Mouse (Mus musculus) CH12.LX (cell line): Measurements from ENCODE around the gene Tsen2. TPM values are rescaled to one million over a fixed set of nuclear protein-coding genes. Genes with fewer than 3 reads are reported as not detected.

Experiments used
- DNase-seq: peaks from one replicate; pipeline ENCODE4 v3.0.0-alpha.2; 2013; ENCODE audit errors: extremely low read depth
- H3K27ac ChIP-seq: 2 replicates; pipeline ENCODE4 v1.5.1; 2012; ENCODE audit warnings: low read depth, mild to moderate bottlenecking, control low read depth, moderate library complexity; ENCODE audit not compliant: insufficient read depth
- H3K27me3 ChIP-seq: replicated peaks from 2 replicates; pipeline ENCODE3; 2012; ENCODE audit warnings: inconsistent platforms
- H3K36me3 ChIP-seq, 2 experiments: replicated peaks in 1 of 2; 2 replicates each; pipeline versions ENCODE3 to v1.6.1; 2012; ENCODE audit warnings: inconsistent platforms in 1 of 2, low read length in 1 of 2, mild to moderate bottlenecking in 1 of 2, mixed read lengths in 1 of 2, moderate library complexity in 1 of 2; ENCODE audit not compliant: control insufficient read depth in 1 of 2, insufficient read depth in 1 of 2
- H3K4me1 ChIP-seq, 2 experiments: 2 replicates each; pipeline ENCODE4 v1.6.1; 2012; ENCODE audit warnings: inconsistent platforms in 1 of 2, moderate library complexity in 1 of 2; ENCODE audit not compliant: insufficient read depth in 2 of 2, control insufficient read depth in 1 of 2
- H3K4me2 ChIP-seq: 2 replicates; pipeline ENCODE4 v1.6.1; 2012; ENCODE audit warnings: low read depth, mild to moderate bottlenecking, control low read depth; ENCODE audit not compliant: poor library complexity, insufficient read depth, severe bottlenecking
- H3K4me3 ChIP-seq, 3 experiments: fragments of 150-350 bp in 1 of 3; sonication (generic) in 1 of 3; replicated peaks in 1 of 3; 2 replicates each; pipeline versions ENCODE3 to v1.5.1; 2011 to 2012; ENCODE audit warnings: low read depth in 2 of 3, low read length in 2 of 3, mild to moderate bottlenecking in 2 of 3, moderate library complexity in 2 of 3, control low read depth in 1 of 3, improper control_type of control experiment in 1 of 3, inconsistent platforms in 1 of 3, mixed read lengths in 1 of 3; ENCODE audit not compliant: poor library complexity in 1 of 3
- H3K79me2 ChIP-seq: replicated peaks from 2 replicates; pipeline ENCODE4 v1.6.1; 2012; ENCODE audit warnings: mild to moderate bottlenecking, moderate library complexity; ENCODE audit not compliant: control insufficient read depth, poor library complexity, insufficient read depth, severe bottlenecking; ENCODE audit errors: extremely low read depth
- H3K9ac ChIP-seq: 2 replicates; pipeline ENCODE4 v1.6.1; 2012; ENCODE audit warnings: low read depth, mild to moderate bottlenecking, control low read depth, moderate library complexity; ENCODE audit not compliant: insufficient read depth
- H3K9me3 ChIP-seq: replicated peaks from 2 replicates; pipeline ENCODE3; 2012; ENCODE audit warnings: low read length, inconsistent platforms, mixed read lengths
- BHLHE40 ChIP-seq: IDR thresholded peaks from 2 replicates; pipeline ENCODE4 v1.6.1; 2011; ENCODE audit warnings: mild to moderate bottlenecking, low read depth, low read length, improper control_type of control experiment
- CHD1 ChIP-seq: IDR thresholded peaks from 2 replicates; pipeline ENCODE4 v1.6.1; 2012; ENCODE audit warnings: low read depth, low read length, improper control_type of control experiment, inconsistent platforms
- CTCF ChIP-seq, 2 experiments: IDR thresholded peaks in 1 of 2; conservative IDR thresholded peaks in 1 of 2; 2 replicates each; pipeline ENCODE4 v1.5.1; 2011 to 2012; ENCODE audit warnings: low read depth in 2 of 2, low read length in 2 of 2, improper control_type of control experiment in 1 of 2, inconsistent platforms in 1 of 2, mild to moderate bottlenecking in 1 of 2, moderate library complexity in 1 of 2
- ELF1 ChIP-seq: IDR thresholded peaks from 2 replicates; pipeline ENCODE4 v1.6.1; 2014; ENCODE audit warnings: low read depth, mild to moderate bottlenecking, inconsistent platforms, low read length, improper control_type of control experiment
- ETS1 ChIP-seq: conservative IDR thresholded peaks from 2 replicates; pipeline ENCODE4 v1.6.1; 2012; ENCODE audit warnings: low read depth, mild to moderate bottlenecking, inconsistent platforms, low read length, improper control_type of control experiment, moderate library complexity
- HCFC1 ChIP-seq: IDR thresholded peaks from 2 replicates; pipeline ENCODE4 v1.6.1; 2012; ENCODE audit warnings: low read depth, mild to moderate bottlenecking, inconsistent platforms, low read length, improper control_type of control experiment
- JUN ChIP-seq: IDR thresholded peaks from 2 replicates; pipeline ENCODE4 v1.6.1; 2011; ENCODE audit warnings: low read depth, mild to moderate bottlenecking, low read length, improper control_type of control experiment, moderate library complexity; ENCODE audit not compliant: insufficient read depth
- MAFK ChIP-seq: IDR thresholded peaks from 2 replicates; pipeline ENCODE4 v1.6.1; 2011; ENCODE audit warnings: low read length, improper control_type of control experiment; ENCODE audit not compliant: insufficient replicate concordance
- MYC ChIP-seq: IDR thresholded peaks from 2 replicates; pipeline ENCODE4 v1.6.1; 2011; ENCODE audit warnings: low read depth, mild to moderate bottlenecking, improper control_type of control experiment, low read length
- PAX5 ChIP-seq: IDR thresholded peaks from 2 replicates; pipeline ENCODE4 v1.6.1; 2012; ENCODE audit warnings: low read length, inconsistent platforms, mixed read lengths
- POLR2A ChIP-seq: IDR thresholded peaks from 2 replicates; pipeline ENCODE4 v1.6.1; 2011; ENCODE audit warnings: low read depth, mild to moderate bottlenecking, improper control_type of control experiment, low read length
- POLR2AphosphoS2 ChIP-seq: IDR thresholded peaks from 2 replicates; pipeline ENCODE4 v1.6.1; 2011; ENCODE audit warnings: low read depth, low read length, improper control_type of control experiment
- SIN3A ChIP-seq: IDR thresholded peaks from 2 replicates; pipeline ENCODE4 v1.6.1; 2012; ENCODE audit warnings: low read length, improper control_type of control experiment, inconsistent platforms
- SMC3 ChIP-seq: IDR thresholded peaks from 2 replicates; pipeline ENCODE4 v1.6.1; 2011; ENCODE audit warnings: low read depth, low read length, improper control_type of control experiment
- UBTF ChIP-seq: IDR thresholded peaks from 2 replicates; pipeline ENCODE4 v1.6.1; 2012; ENCODE audit warnings: low read depth, mild to moderate bottlenecking, inconsistent platforms, low read length, improper control_type of control experiment, moderate library complexity
- ZC3H11A ChIP-seq: IDR thresholded peaks from 2 replicates; pipeline ENCODE4 v1.6.1; 2012; ENCODE audit warnings: low read depth, mild to moderate bottlenecking, inconsistent platforms, low read length, improper control_type of control experiment
- dilution Hi-C: fragments of 300-500 bp; cut with MboI; formaldehyde crosslinking; loops from 2 replicates; pipeline ENCODE4 v1.14.3; 2020; ENCODE audit warnings: low sequenced_read_pairs; ENCODE audit not compliant: extremely low pct_unique_long_range_greater_than_20kb, extremely low pct_ligation_motif_present
- in situ Hi-C: fragments of 300-500 bp; cut with MboI; formaldehyde crosslinking; loops from 3 replicates; pipeline ENCODE4 v1.14.3; 2019; ENCODE audit warnings: low sequenced_read_pairs, low pct_ligation_motif_present, low pct_unique_long_range_greater_than_20kb, mixed read lengths
- polyA plus RNA-seq: library from polyadenylated mRNA; unstranded; fragments of >175 nt; gene quantifications from 2 replicates; pipeline ENCODE4 v1.2.1, GENCODE M21; 2012; ENCODE audit warnings: low read depth; ENCODE audit not compliant: insufficient read length
- total RNA-seq, 2 experiments: library from RNA; depleted of rRNA; stranded (reverse); fragments of 300-350 nt in 1 of 2; fragments of >200 nt in 1 of 2; gene quantifications; 2 replicates each; pipeline ENCODE4 v1.2.3; 2012 to 2014

Gene Tsen2
- total and polyA plus RNA-seq, 3 experiments, result 17.2 to 30.1 (median 20.4) TPM

GRCm38 (mm10) chr6:115626121-115626520, 81.7 kb downstream of the Tsen2 start:
- Histone ChIP-seq H3K36me3 (peaks cover 50 to 94% of the 10 kb centered on the region in 2 experiments), H3K4me2 (no peak overlapping the region), H3K27ac (no peak overlapping the region), H3K27me3 (no peaks in the 10 kb centered on the region), H3K4me1 (no peaks in the 10 kb centered on the region), H3K4me3 (no peak overlapping the region), H3K9me3 (no peaks in the 10 kb centered on the region), H3K79me2 (no peaks in the 10 kb centered on the region), H3K9ac (no peak overlapping the region)
- dilution Hi-C loops (no loop called here), in situ Hi-C loops (no loop called here)
- TF ChIP-seq HCFC1 (no peak), POLR2AphosphoS2 (no peak), CHD1 (no peak), SIN3A (no peak), ZC3H11A (no peak), SMC3 (no peak), CTCF (conservative IDR thresholded peaks at IDR 0.05 in 1 of 2, IDR thresholded peaks at IDR 0.05 in 1 of 2; ENCODE audit: low read depth in 2 of 2, low read length in 2 of 2) (no peak), POLR2A (no peak), ETS1 (no peak), MYC (no peak), UBTF (no peak), MAFK (no peak), BHLHE40 (no peak), ELF1 (no peak), PAX5 (no peak), JUN (no peak)
- DNase-seq, result no peak

Other genes starting within 250 kb of the Tsen2 start
- not detected in 2 replicates for gene Pparg, start 183.7 kb upstream of the Tsen2 start, total RNA-seq (2012; rRNA removed)
- not detected in 2 replicates for gene Pparg, start 183.7 kb upstream of the Tsen2 start, total RNA-seq (2014; rRNA removed)
- not detected in 2 replicates for gene Pparg, start 183.7 kb upstream of the Tsen2 start, polyA plus RNA-seq
- not detected in 2 replicates for gene Mkrn2os, start 47.9 kb downstream of the Tsen2 start, total RNA-seq (2012; rRNA removed)
- gene Mkrn2os, start 47.9 kb downstream of the Tsen2 start, total RNA-seq (2014; rRNA removed), result not detected in 2 replicates
- gene Mkrn2os, start 47.9 kb downstream of the Tsen2 start, polyA plus RNA-seq, result not detected in 2 replicates
- 11.7 and 14.6 TPM in 2 replicates for gene Mkrn2, start 57.2 kb downstream of the Tsen2 start, total RNA-seq (2012; rRNA removed)
- gene Mkrn2, start 57.2 kb downstream of the Tsen2 start, total RNA-seq (2014; rRNA removed), result 45.8 and 49.8 TPM in 2 replicates
- 17.1 and 18.6 TPM in 2 replicates for gene Mkrn2, start 57.2 kb downstream of the Tsen2 start, polyA plus RNA-seq
- gene Raf1, start 132.0 kb downstream of the Tsen2 start, total RNA-seq (2012; rRNA removed), result 59.8 and 61.7 TPM in 2 replicates
- gene Raf1, start 132.0 kb downstream of the Tsen2 start, total RNA-seq (2014; rRNA removed), result 76.8 and 79.2 TPM in 2 replicates
- 53.5 and 63.2 TPM in 2 replicates for gene Raf1, start 132.0 kb downstream of the Tsen2 start, polyA plus RNA-seq
- not detected in 2 replicates for gene Tmem40, start 217.7 kb downstream of the Tsen2 start, total RNA-seq (2012; rRNA removed)
- gene Tmem40, start 217.7 kb downstream of the Tsen2 start, total RNA-seq (2014; rRNA removed), result not detected in 2 replicates
- not detected in 2 replicates for gene Tmem40, start 217.7 kb downstream of the Tsen2 start, polyA plus RNA-seq
- gene Cand2, start 229.9 kb downstream of the Tsen2 start, total RNA-seq (2012; rRNA removed), result 7.8 and 8.5 TPM in 2 replicates
- gene Cand2, start 229.9 kb downstream of the Tsen2 start, total RNA-seq (2014; rRNA removed), result 3.6 and 3.9 TPM in 2 replicates
- gene Cand2, start 229.9 kb downstream of the Tsen2 start, polyA plus RNA-seq, result 14.2 and 17.1 TPM in 2 replicates